Mouse (Mus musculus) heart, embryonic 12.5 days (tissue): ENCODE data around the gene Bbs9. TPM values are rescaled to one million over a fixed set of nuclear protein-coding genes. Genes with fewer than 3 reads are reported as not detected.

ENCODE experiments used
- ATAC-seq: fragments of 200-750 bp; cut with Nextera tagmentation; 2 replicates; pipeline ENCODE4 v1.8.0; 2017; ENCODE audit warnings: moderate TSS enrichment, moderate library complexity; ENCODE audit not compliant: insufficient number of reproducible peaks, low FRiP score
- H3K27ac ChIP-seq: fragments of 300-500 bp; sonication (generic); 2 replicates; pipeline ENCODE4 v1.5.1; 2016; ENCODE audit warnings: mild to moderate bottlenecking, moderate library complexity; ENCODE audit not compliant: poor library complexity, severe bottlenecking
- H3K27me3 ChIP-seq: fragments of 300-500 bp; sonication (generic); replicated peaks from 2 replicates; pipeline ENCODE4 v1.6.1; 2016; ENCODE audit warnings: mild to moderate bottlenecking, moderate library complexity
- H3K36me3 ChIP-seq: fragments of 300-500 bp; sonication (generic); 2 replicates; pipeline ENCODE4 v1.6.1; 2016; ENCODE audit warnings: mild to moderate bottlenecking, moderate library complexity
- H3K4me1 ChIP-seq: fragments of 300-500 bp; sonication (generic); replicated peaks from 2 replicates; pipeline ENCODE4 v1.6.1; 2016; ENCODE audit warnings: mild to moderate bottlenecking
- H3K4me2 ChIP-seq: fragments of 300-500 bp; sonication (generic); 2 replicates; pipeline ENCODE4 v1.6.1; 2016; ENCODE audit warnings: mild to moderate bottlenecking, moderate library complexity
- H3K4me3 ChIP-seq: fragments of 300-500 bp; sonication (generic); 2 replicates; pipeline ENCODE4 v1.5.1; 2016; ENCODE audit warnings: mild to moderate bottlenecking
- H3K9ac ChIP-seq: fragments of 300-500 bp; sonication (generic); 2 replicates; pipeline ENCODE4 v1.6.1; 2016; ENCODE audit warnings: mild to moderate bottlenecking, moderate library complexity
- H3K9me3 ChIP-seq: fragments of 300-500 bp; sonication (generic); replicated peaks from 2 replicates; pipeline ENCODE4 v1.6.1; 2016; ENCODE audit warnings: mild to moderate bottlenecking, moderate library complexity
- WGBS: fragments of 180-500 bp; shearing (Covaris S2); methylation state at CpG from one replicate; pipeline ENCODE4 v1.1.7; 2016; 5-methylcytosine and 5-hydroxymethylcytosine counted together
- polyA plus RNA-seq: library from polyadenylated mRNA; unstranded; fragments of >200 nt; fragmentation: Nextera tagmentation; extraction: Ambion mirVana; gene quantifications from 2 replicates; pipeline ENCODE4 v1.2.1, GENCODE M21; 2016

The Bbs9 gene
- polyA plus RNA-seq, 1 experiment from 2014 or later = 8.0 TPM

- Histone ChIP-seq H3K27ac (no peak overlapping the region), H3K4me3 (no peak overlapping the region), H3K36me3 (no peaks in the 10 kb centered on the region), H3K27me3 (no peaks in the 10 kb centered on the region), H3K9ac (no peak overlapping the region), H3K4me1 (peaks cover 14% of the 10 kb centered on the region; the same call in 1 of the 2 replicates), H3K9me3 (no peaks in the 10 kb centered on the region), H3K4me2 (no peak overlapping the region)
- no peak for ATAC-seq
- 82% methylated on average over 5 of the region's 5 CpGs for WGBS
Measured at GRCm38 (mm10) chr9:22807693-22808092, 332.2 kb downstream of the Bbs9 start.

DNA sequence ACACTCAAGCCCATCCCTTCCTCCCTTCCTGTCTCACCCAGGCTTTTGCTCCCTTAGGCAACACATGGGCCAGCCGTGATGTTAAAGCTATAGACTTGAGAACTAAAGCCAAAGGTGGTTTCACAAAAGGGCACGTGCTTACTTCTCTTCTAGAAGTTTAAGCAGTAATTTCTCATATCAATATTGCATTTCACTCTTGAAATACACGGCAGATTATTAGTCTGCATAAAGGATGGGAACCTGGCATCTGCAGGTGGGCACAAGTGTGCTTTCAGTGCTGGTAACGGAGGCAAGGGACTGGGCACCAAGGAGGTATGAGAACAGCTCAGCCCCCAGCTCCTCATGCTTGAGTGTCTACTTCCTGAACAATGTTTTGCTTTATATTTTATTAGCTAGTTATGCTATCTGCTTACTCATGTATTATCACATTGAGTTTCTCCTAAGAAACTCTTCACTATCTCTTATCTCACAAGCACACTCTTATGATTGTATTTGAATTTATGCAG is 334.2 kb downstream of the Bbs9 start:
- Histone ChIP-seq H3K4me1 (peaks cover 22% of the 10 kb centered on the region), H3K9ac (no peak overlapping the region), H3K9me3 (no peaks in the 10 kb centered on the region), H3K27me3 (no peaks in the 10 kb centered on the region), H3K4me2 (no peak overlapping the region), H3K27ac (no peak overlapping the region), H3K36me3 (no peaks in the 10 kb centered on the region), H3K4me3 (no peak overlapping the region)
- ATAC-seq = no peak
- whole genome bisulfite sequencing = 81% methylated on average over 4 of the region's 4 CpGs

- 86% methylated on average over 8 of the region's 8 CpGs for WGBS
- no peak overlapping the region for H3K27ac ChIP-seq
- H3K4me2 ChIP-seq = no peak overlapping the region
- no peak for ATAC-seq
- H3K27me3 ChIP-seq = no peaks in the 10 kb centered on the region
- H3K9ac ChIP-seq = no peak overlapping the region
- H3K9me3 ChIP-seq = no peaks in the 10 kb centered on the region
- no peaks in the 10 kb centered on the region for H3K36me3 ChIP-seq
- H3K4me3 ChIP-seq = no peak overlapping the region
- H3K4me1 ChIP-seq = peaks cover 30% of the 10 kb centered on the region
Measured at GRCm38 (mm10) chr9:22810454-22810853, 334.9 kb downstream of the Bbs9 start.

- no peak for ATAC-seq
- H3K9me3 ChIP-seq = no peaks in the 10 kb centered on the region
- peaks cover 33% of the 10 kb centered on the region for H3K4me1 ChIP-seq
- H3K36me3 ChIP-seq = no peaks in the 10 kb centered on the region
- no peaks in the 10 kb centered on the region for H3K27me3 ChIP-seq
- WGBS = 80% methylated on average over 2 of the region's 2 CpGs
- H3K27ac ChIP-seq = no peak overlapping the region
- no peak overlapping the region for H3K9ac ChIP-seq
- no peak overlapping the region for H3K4me2 ChIP-seq
- H3K4me3 ChIP-seq = no peak overlapping the region
Measured at GRCm38 (mm10) chr9:22811931-22812330, 336.4 kb downstream of the Bbs9 start.

- no peak overlapping the region for H3K4me2 ChIP-seq
- H3K27ac ChIP-seq = peak overlapping the region; percentile 42
- H3K9ac ChIP-seq = no peak overlapping the region
- ATAC-seq = peak; percentile 66
- no peaks in the 10 kb centered on the region for H3K27me3 ChIP-seq
- WGBS = 30% methylated on average over 9 of the region's 9 CpGs
- H3K36me3 ChIP-seq = no peaks in the 10 kb centered on the region
- H3K9me3 ChIP-seq = no peaks in the 10 kb centered on the region
- no peak overlapping the region for H3K4me3 ChIP-seq
- H3K4me1 ChIP-seq = peaks cover 27% of the 10 kb centered on the region
Measured at GRCm38 (mm10) chr9:22814407-22815092, 339.0 kb downstream of the Bbs9 start.

GRCm38 (mm10) chr9:22815093-22815458 is 339.6 kb downstream of the Bbs9 start:
- no peak overlapping the region for H3K9ac ChIP-seq
- WGBS = 25% methylated on average over 7 of the region's 7 CpGs

GRCm38 (mm10) chr9:22819539-22819938 is 344.0 kb downstream of the Bbs9 start:
- H3K4me1 ChIP-seq = peaks cover 34% of the 10 kb centered on the region
- no peak overlapping the region for H3K27ac ChIP-seq
- no peaks in the 10 kb centered on the region for H3K9me3 ChIP-seq
- no peaks in the 10 kb centered on the region for H3K36me3 ChIP-seq
- no peak overlapping the region for H3K9ac ChIP-seq
- ATAC-seq = no peak
- H3K27me3 ChIP-seq = no peaks in the 10 kb centered on the region
- no peak overlapping the region for H3K4me3 ChIP-seq
- H3K4me2 ChIP-seq = no peak overlapping the region
- 70% methylated on average over 6 of the region's 6 CpGs for WGBS

More at GRCm38 (mm10) chr9:22815093-22815458, 339.6 kb downstream of the Bbs9 start:
- Histone ChIP-seq H3K27me3 (no peaks in the 10 kb centered on the region), H3K4me2 (no peak overlapping the region), H3K4me3 (no peak overlapping the region), H3K9me3 (no peaks in the 10 kb centered on the region), H3K4me1 (peaks cover 27% of the 10 kb centered on the region), H3K27ac (peak overlapping the region; percentile 42), H3K36me3 (no peaks in the 10 kb centered on the region)
- peak; percentile 57 for ATAC-seq

- Histone ChIP-seq H3K4me1 (peaks cover 23% of the 10 kb centered on the region), H3K27ac (no peak overlapping the region), H3K4me3 (no peak overlapping the region), H3K27me3 (no peaks in the 10 kb centered on the region), H3K9ac (no peak overlapping the region), H3K36me3 (no peaks in the 10 kb centered on the region), H3K9me3 (no peaks in the 10 kb centered on the region), H3K4me2 (no peak overlapping the region)
- no peak for ATAC-seq
- WGBS = 48% methylated on average over 6 of the region's 6 CpGs
Measured at GRCm38 (mm10) chr9:22820646-22821185, 345.2 kb downstream of the Bbs9 start.

- H3K27me3 ChIP-seq = no peaks in the 10 kb centered on the region
- no peaks in the 10 kb centered on the region for H3K9me3 ChIP-seq
- 48% methylated on average over 5 of the region's 5 CpGs for WGBS
- H3K36me3 ChIP-seq = no peaks in the 10 kb centered on the region
- H3K4me2 ChIP-seq = peak overlapping the region; percentile 17; the same call in 1 of the 2 replicates
- H3K9ac ChIP-seq = no peak overlapping the region
- peaks cover 19% of the 10 kb centered on the region for H3K4me1 ChIP-seq
- H3K4me3 ChIP-seq = no peak overlapping the region
- ATAC-seq = no peak
- no peak overlapping the region for H3K27ac ChIP-seq
Measured at GRCm38 (mm10) chr9:22822770-22823169, 347.3 kb downstream of the Bbs9 start.

DNA sequence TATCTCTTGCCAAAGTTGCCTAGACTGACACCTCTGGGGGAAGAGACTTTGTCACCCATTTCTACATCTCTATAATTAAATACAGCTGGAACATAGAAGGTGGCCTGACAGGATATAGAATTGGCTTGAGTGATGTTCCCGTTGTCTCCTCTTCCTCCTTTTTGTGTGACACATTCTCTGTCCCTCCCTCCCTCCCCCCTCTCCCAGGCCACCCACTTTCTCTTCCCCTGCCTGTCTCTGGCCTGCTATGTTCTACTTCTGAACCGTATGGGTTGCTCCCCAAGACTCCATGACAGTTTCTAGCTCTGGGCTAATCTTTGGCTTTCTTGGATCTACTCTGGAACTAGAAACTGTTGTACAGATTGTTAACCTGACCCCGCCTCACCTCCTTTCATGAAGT is 348.3 kb downstream of the Bbs9 start:
- Histone ChIP-seq H3K9me3 (no peaks in the 10 kb centered on the region), H3K9ac (no peak overlapping the region), H3K4me2 (no peak overlapping the region), H3K27me3 (no peaks in the 10 kb centered on the region), H3K27ac (no peak overlapping the region), H3K4me1 (peaks cover 19% of the 10 kb centered on the region), H3K36me3 (no peaks in the 10 kb centered on the region), H3K4me3 (no peak overlapping the region)
- 63% methylated on average over 3 of the region's 3 CpGs for WGBS
- no peak for ATAC-seq

DNA sequence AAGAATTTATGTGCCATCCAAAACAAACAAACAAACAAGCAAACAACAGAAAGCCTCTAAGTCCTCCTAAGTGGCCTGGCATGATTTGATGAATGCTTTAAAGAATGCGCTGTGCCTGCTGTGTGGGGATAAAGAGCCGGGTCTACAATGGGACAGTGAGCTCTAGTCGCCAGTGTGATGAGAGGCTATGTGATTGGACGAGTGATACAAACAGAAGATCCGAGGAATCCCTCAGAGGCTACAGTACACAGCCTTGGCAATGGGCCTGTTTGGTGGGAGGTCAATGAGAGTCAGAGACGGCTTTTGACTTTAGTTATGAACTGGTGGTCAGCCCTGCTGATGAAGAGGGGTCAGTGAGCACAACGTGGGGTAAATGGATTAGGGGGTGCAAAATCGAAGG is 349.4 kb downstream of the Bbs9 start:
- no peaks in the 10 kb centered on the region for H3K9me3 ChIP-seq
- no peak overlapping the region for H3K9ac ChIP-seq
- H3K4me1 ChIP-seq = peaks cover 19% of the 10 kb centered on the region
- H3K4me3 ChIP-seq = no peak overlapping the region
- no peak overlapping the region for H3K27ac ChIP-seq
- no peaks in the 10 kb centered on the region for H3K27me3 ChIP-seq
- 57% methylated on average over 8 of the region's 8 CpGs for WGBS
- no peak for ATAC-seq
- H3K4me2 ChIP-seq = no peak overlapping the region
- H3K36me3 ChIP-seq = no peaks in the 10 kb centered on the region
